Mouse (Mus musculus) layer of hippocampus, adult 9-11 months (tissue): Measurements from ENCODE around the gene Tspo.

Source experiments
- DNase-seq: peaks from one replicate; pipeline ENCODE4 v3.0.0; 2022

The Tspo gene

GRCm38 (mm10) chr15:83563327-83563856 lies at the start of gene Tspo, which contains the start of gene Mcat:
Gene Tspo, plus strand, starts transcription at chr15:83563592.
Gene Mcat, minus strand, starts transcription at chr15:83563787.
- DNase-seq: no peak

- no peak for DNase-seq
Measured at GRCm38 (mm10) chr15:83515018-83515417, 48.4 kb upstream of the Tspo start.

- peak; percentile 45 for DNase-seq
Measured at GRCm38 (mm10) chr15:83518215-83519048, 45.0 kb upstream of the Tspo start.

- no peak for DNase-seq
Measured at GRCm38 (mm10) chr15:83520861-83521382, 42.5 kb upstream of the Tspo start.

GRCm38 (mm10) chr15:83523196-83523595 lies 40.2 kb upstream of the Tspo start:
- no peak for DNase-seq

GRCm38 (mm10) chr15:83523638-83524332 lies 39.6 kb upstream of the Tspo start:
- no peak for DNase-seq

- no peak for DNase-seq
Measured at GRCm38 (mm10) chr15:83524333-83524729, 39.1 kb upstream of the Tspo start.

GRCm38 (mm10) chr15:83526424-83527091 lies 36.8 kb upstream of the Tspo start, which contains the start of gene Bik:
Gene Bik, plus strand, starts transcription at chr15:83526862.
- DNase-seq: no peak

GRCm38 (mm10) chr15:83527092-83527437 lies 36.3 kb upstream of the Tspo start:
- no peak for DNase-seq

- no peak for DNase-seq
Measured at GRCm38 (mm10) chr15:83527747-83528146, 35.6 kb upstream of the Tspo start.

- no peak for DNase-seq
Measured at GRCm38 (mm10) chr15:83528892-83529291, 34.5 kb upstream of the Tspo start.

GRCm38 (mm10) chr15:83529765-83530164 lies 33.6 kb upstream of the Tspo start:
- DNase-seq: no peak

- DNase-seq: no peak
Measured at GRCm38 (mm10) chr15:83530233-83530632, 33.2 kb upstream of the Tspo start.

GRCm38 (mm10) chr15:83530688-83531087 lies 32.7 kb upstream of the Tspo start:
- DNase-seq: no peak

- DNase-seq: no peak
Measured at GRCm38 (mm10) chr15:83531961-83532469, 31.4 kb upstream of the Tspo start.

- DNase-seq: no peak
Measured at GRCm38 (mm10) chr15:83532606-83533005, 30.8 kb upstream of the Tspo start.

- no peak for DNase-seq
Measured at GRCm38 (mm10) chr15:83534960-83535889, 28.2 kb upstream of the Tspo start.

- no peak for DNase-seq
Measured at GRCm38 (mm10) chr15:83535890-83536231, 27.5 kb upstream of the Tspo start.

- DNase-seq: no peak
Measured at GRCm38 (mm10) chr15:83538855-83539254, 24.5 kb upstream of the Tspo start.

- peak; percentile 30 for DNase-seq
Measured at GRCm38 (mm10) chr15:83539905-83540304, 23.5 kb upstream of the Tspo start.

GRCm38 (mm10) chr15:83541647-83542287 lies 21.6 kb upstream of the Tspo start:
- no peak for DNase-seq
